Mouse (Mus musculus): ENCODE measurements around the gene Arpp21. TPM values are rescaled to one million over a fixed set of nuclear protein-coding genes. Genes with fewer than 3 reads are reported as not detected.

Arpp21 gene
- total RNA-seq, 2 experiments from 2014 or later: 242 to 245 TPM

GRCm38 (mm10) chr9:112247183-112247582 is 11.4 kb upstream of the Arpp21 start:
- no peak for DNase-seq (ENCODE audit: low spot score in 2 of 2)
- Histone ChIP-seq H3K4me3 (no peak overlapping the region), H3K27ac (no peak overlapping the region)
- TF ChIP-seq CTCF (conservative IDR thresholded peaks at IDR 0.05): no peak

GRCm38 (mm10) chr9:112238168-112238567 is 2.4 kb upstream of the Arpp21 start:
- TF ChIP-seq CTCF (conservative IDR thresholded peaks at IDR 0.05): no peak
- H3K27ac ChIP-seq: peak overlapping the region; percentile 54
- DNase-seq (ENCODE audit: low spot score in 2 of 2): no peak
- no peak overlapping the region for H3K4me3 ChIP-seq

GRCm38 (mm10) chr9:112236551-112236950 is 813 bp upstream of the Arpp21 start:
- no peak for TF ChIP-seq CTCF (conservative IDR thresholded peaks at IDR 0.05)
- DNase-seq (ENCODE audit: low spot score in 2 of 2): no peak
- Histone ChIP-seq H3K27ac (peak overlapping the region; percentile 98; the same call in 1 of the 2 replicates), H3K4me3 (no peak overlapping the region)

- peak; percentile 80 to 82 for DNase-seq (ENCODE audit: low spot score in 2 of 2)
- Histone ChIP-seq H3K27ac (peak overlapping the region; percentile 98), H3K4me3 (peak overlapping the region; percentile 77)
- peak; percentile 45 for TF ChIP-seq CTCF (conservative IDR thresholded peaks at IDR 0.05)
These were observed 570 bp downstream of the Arpp21 start for GRCm38 (mm10) chr9:112235041-112235695.

- DNase-seq (ENCODE audit: low spot score in 2 of 2): peak in 1 of 2 experiments; percentile 35
- TF ChIP-seq CTCF (conservative IDR thresholded peaks at IDR 0.05): no peak
These were observed 1.2 kb downstream of the Arpp21 start for GRCm38 (mm10) chr9:112234505-112235024.

GRCm38 (mm10) chr9:112233822-112234504 is 1.8 kb downstream of the Arpp21 start:
- no peak for DNase-seq (ENCODE audit: low spot score in 2 of 2)
- peak overlapping the region; percentile 98 for H3K27ac ChIP-seq
- TF ChIP-seq CTCF (conservative IDR thresholded peaks at IDR 0.05): no peak
- peak overlapping the region; percentile 77 for H3K4me3 ChIP-seq

More at GRCm38 (mm10) chr9:112234505-112235024, 1.2 kb downstream of the Arpp21 start:
- Histone ChIP-seq H3K27ac (peak overlapping the region; percentile 98), H3K4me3 (peak overlapping the region; percentile 77)

- Histone ChIP-seq H3K4me3 (peak overlapping the region; percentile 77), H3K27ac (peak overlapping the region; percentile 98)
- no peak for DNase-seq (ENCODE audit: low spot score in 2 of 2)
- TF ChIP-seq CTCF (conservative IDR thresholded peaks at IDR 0.05): no peak
These were observed 2.4 kb downstream of the Arpp21 start for GRCm38 (mm10) chr9:112233378-112233777.

- Histone ChIP-seq H3K4me3 (peak overlapping the region; percentile 77), H3K27ac (peak overlapping the region; percentile 98)
- no peak for DNase-seq (ENCODE audit: low spot score in 2 of 2)
- TF ChIP-seq CTCF (conservative IDR thresholded peaks at IDR 0.05): no peak
These were observed 3.7 kb downstream of the Arpp21 start for GRCm38 (mm10) chr9:112231935-112232575.

- TF ChIP-seq CTCF (conservative IDR thresholded peaks at IDR 0.05): no peak
- Histone ChIP-seq H3K4me3 (peak overlapping the region; percentile 77), H3K27ac (peak overlapping the region; percentile 98)
- DNase-seq (ENCODE audit: low spot score in 2 of 2): no peak
These were observed 4.4 kb downstream of the Arpp21 start for GRCm38 (mm10) chr9:112231383-112231782.

GRCm38 (mm10) chr9:112230716-112231361 is 4.9 kb downstream of the Arpp21 start:
- peak overlapping the region; percentile 77 for H3K4me3 ChIP-seq
- peak overlapping the region; percentile 98 for H3K27ac ChIP-seq
- no peak for TF ChIP-seq CTCF (conservative IDR thresholded peaks at IDR 0.05)
- no peak for DNase-seq (ENCODE audit: low spot score in 2 of 2)

GRCm38 (mm10) chr9:112228470-112228869 is 7.3 kb downstream of the Arpp21 start:
- Histone ChIP-seq H3K4me3 (peak overlapping the region; percentile 39), H3K27ac (peak overlapping the region; percentile 55)
- DNase-seq (ENCODE audit: low spot score in 2 of 2): no peak
- TF ChIP-seq CTCF (conservative IDR thresholded peaks at IDR 0.05): no peak; the same call in 1 of the 2 replicates

- H3K4me3 ChIP-seq: no peak overlapping the region; the same call in 1 of the 2 replicates
- TF ChIP-seq CTCF (conservative IDR thresholded peaks at IDR 0.05): no peak
- peak overlapping the region; percentile 55; the same call in 1 of the 2 replicates for H3K27ac ChIP-seq
- DNase-seq (ENCODE audit: low spot score in 2 of 2): no peak
These were observed 8.6 kb downstream of the Arpp21 start for GRCm38 (mm10) chr9:112227174-112227573.

Measured in layer of hippocampus, adult 2 months (tissue).